ENCODE assay signal across 33 mouse cellular contexts in genomic region chr2:58329589-58329988, GRCm38 (mm10). TPM values are rescaled to one million over a fixed set of nuclear protein-coding genes. Genes with fewer than 3 reads are reported as not detected.
"Had no signal": no experiment of that assay in that cellular context is flagged by ENCODE, and none has a peak within 500 bp of the region (broad histone marks: within the 10 kb centered on the region; RNA-seq: fewer than 3 reads in every experiment).

No protein-coding gene starts in this region.

- H3K4me3 ChIP-seq: limb, embryonic 10.5 days; limb, embryonic 12.5 days; limb, embryonic 13.5 days; limb, embryonic 15.5 days; liver, embryonic 12.5 days; liver, embryonic 13.5 days; liver, embryonic 15.5 days; lung, embryonic 15.5 days; megakaryocyte, embryonic 14.5 days; midbrain, embryonic 10.5 days; midbrain, embryonic 12.5 days; midbrain, embryonic 13.5 days; midbrain, embryonic 15.5 days; myocyte had no signal

- H3K9ac ChIP-seq: limb, embryonic 12.5 days; limb, embryonic 13.5 days; limb, embryonic 15.5 days; liver, embryonic 12.5 days; liver, embryonic 13.5 days; liver, embryonic 14.5 days; liver, embryonic 15.5 days; liver, postnatal 0 days; lung, embryonic 14.5 days; lung, embryonic 15.5 days; midbrain, embryonic 12.5 days; midbrain, embryonic 13.5 days; midbrain, embryonic 15.5 days had no signal

- H3K36me3 ChIP-seq: limb, embryonic 10.5 days; limb, embryonic 12.5 days; limb, embryonic 13.5 days; limb, embryonic 15.5 days; liver, embryonic 12.5 days; liver, embryonic 13.5 days; liver, embryonic 15.5 days; lung, embryonic 15.5 days; midbrain, embryonic 10.5 days; midbrain, embryonic 12.5 days; midbrain, embryonic 13.5 days; midbrain, embryonic 15.5 days had no signal

- DNase-seq: left cerebral cortex, postnatal 4 days; liver; liver, embryonic 13.5 days; liver, postnatal 0 days; lung, adult 18-20 months; lung, adult 2 months; lung, embryonic 14.5 days; lung, postnatal 10 days; lung, postnatal 14 days; lung, postnatal 36 days; lung, postnatal 4 days; midbrain, embryonic 14.5 days had no signal

- H3K4me1 ChIP-seq: limb, embryonic 12.5 days; liver, embryonic 12.5 days; liver, embryonic 13.5 days; liver, embryonic 15.5 days; lung, embryonic 15.5 days; midbrain, embryonic 13.5 days had no signal

- H3K4me2 ChIP-seq: limb, embryonic 12.5 days; limb, embryonic 13.5 days; limb, embryonic 15.5 days; liver, embryonic 11.5 days; liver, embryonic 12.5 days; liver, embryonic 13.5 days; liver, embryonic 15.5 days; lung, embryonic 14.5 days; lung, embryonic 15.5 days; midbrain, embryonic 11.5 days; midbrain, embryonic 12.5 days; midbrain, embryonic 13.5 days; midbrain, embryonic 15.5 days had no signal

- H3K27ac ChIP-seq: limb, embryonic 10.5 days; limb, embryonic 12.5 days; limb, embryonic 13.5 days; limb, embryonic 15.5 days; liver, embryonic 12.5 days; liver, embryonic 13.5 days; liver, embryonic 14.5 days; liver, embryonic 15.5 days; lung, embryonic 15.5 days; macrophage; midbrain, embryonic 10.5 days; midbrain, embryonic 12.5 days; midbrain, embryonic 13.5 days; midbrain, embryonic 15.5 days had no signal

- H3K9me3 ChIP-seq: limb, embryonic 10.5 days; limb, embryonic 12.5 days; limb, embryonic 13.5 days; limb, embryonic 15.5 days; liver, embryonic 12.5 days; liver, embryonic 13.5 days; liver, embryonic 15.5 days; lung, embryonic 15.5 days; megakaryocyte, embryonic 14.5 days; midbrain, embryonic 10.5 days; midbrain, embryonic 12.5 days; midbrain, embryonic 13.5 days; midbrain, embryonic 15.5 days had no signal

- H3K27me3 ChIP-seq: limb, embryonic 12.5 days; limb, embryonic 13.5 days; limb, embryonic 15.5 days; liver, embryonic 12.5 days; liver, embryonic 13.5 days; liver, embryonic 15.5 days; lung, embryonic 15.5 days; midbrain, embryonic 12.5 days; midbrain, embryonic 13.5 days; midbrain, embryonic 15.5 days had no signal

RNA-seq across cellular contexts. Expression of gene Acvr1c, which starts 28.1 kb away (rescaled TPM):
- total RNA-seq: megakaryocyte progenitor cell, adult 5-6 weeks; megakaryocyte-erythroid progenitor cell, adult 5-6 weeks had no signal
- polyA plus RNA-seq: limb, embryonic 11.5 days; liver, adult 2 months; liver, embryonic 13.5 days; macrophage; myocyte had no signal
